Mouse (Mus musculus) heart, postnatal 0 days (tissue): ENCODE data around the gene Pde4d.

Experiments used
- CTCF ChIP-seq: IDR thresholded peaks from 2 replicates; pipeline ENCODE4 v1.5.1; 2016; ENCODE audit warnings: antibody characterized with exemption, control low read depth, low read depth
- EP300 ChIP-seq: IDR thresholded peaks from 2 replicates; pipeline ENCODE4 v1.6.1; 2016; ENCODE audit warnings: antibody characterized with exemption, low read depth

GRCm38 (mm10) chr13:109912635-109913034, 1462.9 kb downstream of the Pde4d start:
- TF ChIP-seq CTCF (no peak), EP300 (no peak)
